Mouse (Mus musculus): ENCODE measurements around the gene Iqca.

GRCm38 (mm10) chr1:90014446-90014845, 138.8 kb downstream of the Iqca start, which contains the start of gene Asb18:
- no peak for TF ChIP-seq CTCF (IDR thresholded peaks at IDR 0.05; ENCODE audit: control insufficient read depth, insufficient read depth, insufficient replicate concordance, low read depth, low read length)
- TF ChIP-seq POLR2A (IDR thresholded peaks at IDR 0.05; ENCODE audit: control insufficient read depth, low read depth, low read length): no peak

All from testis, adult 2 months (tissue).